Mouse (Mus musculus): ENCODE data around the gene Gm20388. TPM values are rescaled to one million over a fixed set of nuclear protein-coding genes. Genes with fewer than 3 reads are reported as not detected.

Gm20388 gene
- polyA plus RNA-seq, 1 experiment: 10.6 TPM

DNA sequence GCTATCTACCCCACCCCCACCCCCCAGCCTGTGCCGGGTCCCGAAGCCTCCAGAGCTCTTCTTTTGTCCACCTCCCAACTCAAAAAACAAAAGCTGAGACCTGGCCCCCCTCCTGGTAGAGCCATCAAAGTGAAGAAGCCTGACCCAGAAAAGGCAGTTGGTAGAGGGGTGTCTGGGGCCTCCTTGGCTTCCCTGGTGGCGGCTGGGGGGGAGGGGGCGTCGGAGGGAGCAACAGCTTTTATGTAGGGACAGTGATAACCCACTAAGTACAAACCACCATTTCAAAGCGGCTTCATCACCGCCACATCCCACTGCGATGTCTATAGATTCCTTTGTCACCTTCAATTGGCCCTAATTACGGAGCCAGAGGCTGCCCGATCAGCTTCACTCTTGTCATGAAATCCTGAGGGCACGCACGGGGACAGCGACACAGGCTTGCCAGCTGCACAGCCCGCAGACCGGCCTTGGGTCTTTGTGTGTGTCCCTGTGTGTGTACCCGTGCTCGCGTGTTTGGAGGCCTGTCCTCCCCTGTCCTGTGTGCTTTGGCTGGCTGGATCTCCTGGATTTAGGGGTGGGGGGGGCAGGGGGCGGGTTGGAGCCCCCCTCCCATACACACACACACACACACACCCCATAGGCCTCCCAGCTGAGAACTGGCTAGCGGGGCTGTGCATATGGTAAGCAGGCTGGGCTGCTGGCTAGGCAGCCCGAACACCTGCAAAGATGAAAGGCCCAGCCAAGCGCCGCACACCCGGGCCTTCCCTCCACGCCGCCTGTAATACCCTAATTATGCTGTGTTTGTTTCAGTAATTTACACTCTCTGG is 603.2 kb downstream of the Gm20388 start:
- TF ChIP-seq POLR2A (IDR thresholded peaks at IDR 0.05; ENCODE audit: borderline replicate concordance, control insufficient read depth, low read depth, low read length): no peak
- H3K27ac ChIP-seq (ENCODE audit: control insufficient read depth, insufficient read depth, low read depth, low read length, poor library complexity): no peak overlapping the region
- no peaks in the 10 kb centered on the region; the same call in 1 of the 2 replicates for H3K4me1 ChIP-seq (ENCODE audit: control insufficient read depth, insufficient read depth, low read length)
- 81% methylated on average over 26 of the region's 26 CpGs for WGBS
- no peak overlapping the region for H3K4me3 ChIP-seq (replicated peaks; ENCODE audit: control insufficient read depth, low read depth, low read length)

DNA sequence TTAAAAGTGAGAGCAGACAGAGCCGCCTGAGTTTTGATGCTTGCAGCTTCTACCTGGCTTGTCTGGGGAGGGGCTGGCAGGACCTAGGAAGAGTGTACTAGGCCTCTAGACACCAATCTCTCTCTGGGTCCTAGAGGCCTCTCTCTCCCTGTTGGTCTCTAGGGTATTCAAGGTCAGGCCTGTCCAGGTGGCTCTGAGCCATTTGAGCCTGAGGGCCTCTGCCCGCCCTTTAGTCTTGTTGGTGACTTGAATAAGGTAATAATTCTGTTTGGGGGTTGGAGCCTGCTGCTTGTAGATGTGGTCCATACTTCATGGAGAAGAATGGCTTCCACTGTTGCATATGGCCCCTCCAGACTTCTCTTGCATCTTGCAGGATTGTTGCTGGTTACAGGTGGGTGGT is 604.6 kb downstream of the Gm20388 start:
- WGBS: 92% methylated on average over 2 of the region's 2 CpGs
- H3K4me1 ChIP-seq (ENCODE audit: control insufficient read depth, insufficient read depth, low read length): no peaks in the 10 kb centered on the region

DNA sequence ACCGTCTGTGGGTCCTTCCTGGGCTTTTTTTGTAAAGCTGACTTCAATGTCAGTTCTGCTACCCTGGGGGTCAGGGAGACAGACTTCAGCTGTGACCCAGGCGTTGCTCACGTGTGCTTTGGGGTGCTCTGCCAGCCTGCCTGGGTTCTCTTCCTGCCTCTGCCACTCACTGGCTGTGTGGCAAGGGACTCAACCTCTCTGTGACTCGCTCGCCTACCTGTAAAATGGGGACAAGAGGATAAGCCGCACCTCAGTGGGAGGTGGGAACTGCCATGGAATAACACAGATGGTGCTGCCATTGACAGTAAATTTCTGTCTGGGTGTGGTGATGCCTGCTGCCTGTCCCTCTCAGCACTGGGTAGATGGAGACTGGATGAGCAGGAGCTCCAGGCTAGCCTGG is 605.0 kb downstream of the Gm20388 start:
- H3K4me1 ChIP-seq (ENCODE audit: control insufficient read depth, insufficient read depth, low read length): no peaks in the 10 kb centered on the region
- 82% methylated on average over 6 of the region's 6 CpGs for WGBS
- no peak overlapping the region for H3K4me3 ChIP-seq (replicated peaks; ENCODE audit: control insufficient read depth, low read depth, low read length)
- TF ChIP-seq POLR2A (IDR thresholded peaks at IDR 0.05; ENCODE audit: borderline replicate concordance, control insufficient read depth, low read depth, low read length): no peak
- TF ChIP-seq CTCF (IDR thresholded peaks at IDR 0.05; ENCODE audit: control insufficient read depth, insufficient read depth, low read length): no peak
- no peak overlapping the region for H3K27ac ChIP-seq (ENCODE audit: control insufficient read depth, insufficient read depth, low read depth, low read length, poor library complexity)

More for the DNA sequence above, 604.6 kb downstream of the Gm20388 start:
- Histone ChIP-seq H3K27ac (ENCODE audit: control insufficient read depth, insufficient read depth, low read depth, low read length, poor library complexity) (no peak overlapping the region), H3K4me3 (replicated peaks; ENCODE audit: control insufficient read depth, low read depth, low read length) (no peak overlapping the region)
- TF ChIP-seq POLR2A (IDR thresholded peaks at IDR 0.05; ENCODE audit: borderline replicate concordance, control insufficient read depth, low read depth, low read length) (no peak), CTCF (IDR thresholded peaks at IDR 0.05; ENCODE audit: control insufficient read depth, insufficient read depth, low read length) (no peak)

GRCm38 (mm10) chr8:120516182-120516755 is 605.6 kb downstream of the Gm20388 start:
- 68% methylated on average over 12 of the region's 12 CpGs for WGBS
- H3K4me3 ChIP-seq (replicated peaks; ENCODE audit: control insufficient read depth, low read depth, low read length): no peak overlapping the region
- H3K27ac ChIP-seq (ENCODE audit: control insufficient read depth, insufficient read depth, low read depth, low read length, poor library complexity): no peak overlapping the region
- TF ChIP-seq POLR2A (IDR thresholded peaks at IDR 0.05; ENCODE audit: borderline replicate concordance, control insufficient read depth, low read depth, low read length) (no peak), CTCF (IDR thresholded peaks at IDR 0.05; ENCODE audit: control insufficient read depth, insufficient read depth, low read length) (no peak)
- H3K4me1 ChIP-seq (ENCODE audit: control insufficient read depth, insufficient read depth, low read length): no peaks in the 10 kb centered on the region

- TF ChIP-seq CTCF (IDR thresholded peaks at IDR 0.05; ENCODE audit: control insufficient read depth, insufficient read depth, low read length): no peak
- no peak for TF ChIP-seq POLR2A (IDR thresholded peaks at IDR 0.05; ENCODE audit: borderline replicate concordance, control insufficient read depth, low read depth, low read length)
- no peaks in the 10 kb centered on the region for H3K4me1 ChIP-seq (ENCODE audit: control insufficient read depth, insufficient read depth, low read length)
- no peak overlapping the region for H3K4me3 ChIP-seq (replicated peaks; ENCODE audit: control insufficient read depth, low read depth, low read length)
- H3K27ac ChIP-seq (ENCODE audit: control insufficient read depth, insufficient read depth, low read depth, low read length, poor library complexity): no peak overlapping the region
- WGBS: 78% methylated on average over 11 of the region's 11 CpGs
Measured at GRCm38 (mm10) chr8:120517666-120518410, 607.2 kb downstream of the Gm20388 start.

DNA sequence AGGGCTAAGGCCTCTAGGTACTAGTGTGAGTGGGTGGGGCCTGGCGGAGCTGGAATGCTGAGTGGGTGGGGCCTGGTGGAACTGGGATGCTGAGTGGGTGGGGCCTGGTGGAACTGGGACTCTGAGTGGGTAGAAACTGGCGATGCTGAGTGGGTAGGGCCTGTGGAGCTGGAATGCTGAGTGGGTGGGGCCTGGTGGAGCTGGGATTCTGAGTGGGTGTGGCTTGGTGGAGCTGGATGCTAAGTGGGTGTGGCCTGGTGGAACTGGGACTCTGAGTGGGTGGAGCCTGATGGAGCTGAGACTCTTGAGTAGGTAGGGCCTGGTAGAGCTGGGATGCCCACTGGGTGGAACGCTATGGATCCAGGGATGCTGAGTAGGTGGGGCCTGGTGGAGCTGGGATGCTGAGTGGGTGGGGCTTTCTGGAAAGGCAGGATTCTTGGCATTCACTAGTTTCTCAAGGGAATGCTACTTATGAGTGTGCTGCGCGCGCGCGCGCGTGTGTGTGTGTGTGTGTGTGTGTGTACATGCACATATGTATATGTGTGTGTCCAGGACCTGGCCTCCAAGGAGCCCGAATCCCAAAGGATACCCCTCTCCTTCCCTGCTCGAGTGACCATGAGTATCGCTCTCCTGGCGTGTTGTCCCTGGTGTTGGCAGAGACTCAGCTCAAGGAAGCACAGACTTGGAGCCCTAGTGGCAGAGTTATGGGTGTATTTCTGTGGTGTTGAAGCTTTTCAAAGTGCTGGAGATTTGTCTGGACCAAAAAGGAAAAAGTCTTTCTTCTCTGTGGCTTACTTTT is 608.3 kb downstream of the Gm20388 start:
- 91% methylated on average over 14 of the region's 14 CpGs for WGBS
- Histone ChIP-seq H3K4me1 (ENCODE audit: control insufficient read depth, insufficient read depth, low read length) (no peaks in the 10 kb centered on the region), H3K4me3 (replicated peaks; ENCODE audit: control insufficient read depth, low read depth, low read length) (no peak overlapping the region), H3K27ac (ENCODE audit: control insufficient read depth, insufficient read depth, low read depth, low read length, poor library complexity) (no peak overlapping the region)
- TF ChIP-seq CTCF (IDR thresholded peaks at IDR 0.05; ENCODE audit: control insufficient read depth, insufficient read depth, low read length): no peak
- no peak for TF ChIP-seq POLR2A (IDR thresholded peaks at IDR 0.05; ENCODE audit: borderline replicate concordance, control insufficient read depth, low read depth, low read length)

- Histone ChIP-seq H3K27ac (ENCODE audit: control insufficient read depth, insufficient read depth, low read depth, low read length, poor library complexity) (no peak overlapping the region), H3K4me1 (ENCODE audit: control insufficient read depth, insufficient read depth, low read length) (no peaks in the 10 kb centered on the region; the same call in 1 of the 2 replicates), H3K4me3 (replicated peaks; ENCODE audit: control insufficient read depth, low read depth, low read length) (no peak overlapping the region)
- TF ChIP-seq CTCF (IDR thresholded peaks at IDR 0.05; ENCODE audit: control insufficient read depth, insufficient read depth, low read length) (no peak), POLR2A (IDR thresholded peaks at IDR 0.05; ENCODE audit: borderline replicate concordance, control insufficient read depth, low read depth, low read length) (no peak)
- WGBS: 87% methylated on average over 15 of the region's 15 CpGs
Measured at GRCm38 (mm10) chr8:120520287-120520686, 609.6 kb downstream of the Gm20388 start.

Data from bone marrow, adult 2 months (tissue).